ENCODE assay signal across 20 mouse cellular contexts in genomic region chr1:62727191-62727590, GRCm38 (mm10). TPM values are rescaled to one million over a fixed set of nuclear protein-coding genes. Genes with fewer than 3 reads are reported as not detected.
DNase-seq lines count a peak whose midpoint lies in the region; ATAC-seq and TF ChIP-seq lines count a peak whose summit lies in the region.
"Had no signal": no experiment of that assay in that cellular context is flagged by ENCODE, and none has a peak within 500 bp of the region (broad histone marks: within the 10 kb centered on the region; RNA-seq: fewer than 3 reads in every experiment).

No protein-coding gene starts in this region.

- H3K27me3 ChIP-seq in hindbrain, embryonic 13.5 days = no peaks in the 10 kb centered on the region
- H3K27me3 ChIP-seq in hindbrain, postnatal 0 days (ENCODE audit: insufficient read depth, low read length) = no peaks in the 10 kb centered on the region
- H3K27me3 ChIP-seq in kidney, postnatal 0 days (ENCODE audit: insufficient read depth, low read length) = no peaks in the 10 kb centered on the region
- H3K27me3 ChIP-seq in neural tube, embryonic 13.5 days = no peaks in the 10 kb centered on the region
- H3K27me3 ChIP-seq: forebrain, embryonic 15.5 days; intestine, embryonic 15.5 days; limb, embryonic 15.5 days; lung, embryonic 15.5 days had no signal

- WGBS in hindbrain, embryonic 13.5 days = 21% methylated on average over 4 of the region's 4 CpGs
- 35% methylated on average over 4 of the region's 4 CpGs for WGBS in hindbrain, postnatal 0 days
- WGBS in kidney, postnatal 0 days = 40% methylated on average over 4 of the region's 4 CpGs
- WGBS in neural tube, embryonic 13.5 days = 24% methylated on average over 4 of the region's 4 CpGs

- H3K36me3 ChIP-seq in hindbrain, embryonic 13.5 days = peaks cover 17% of the 10 kb centered on the region
- H3K36me3 ChIP-seq in hindbrain, postnatal 0 days (ENCODE audit: insufficient read depth, low read length) = no peaks in the 10 kb centered on the region
- 0 out of 2 replicates have a peak, but pooled peaks cover 4% of the 10 kb centered on the region for H3K36me3 ChIP-seq in kidney, postnatal 0 days (ENCODE audit: insufficient read depth, low read length)
- peaks cover 17% of the 10 kb centered on the region for H3K36me3 ChIP-seq in neural tube, embryonic 13.5 days
- H3K36me3 ChIP-seq: intestine, embryonic 15.5 days; lung, embryonic 15.5 days had no signal

- H3K4me1 ChIP-seq in hindbrain, embryonic 13.5 days (replicated peaks) = peaks cover 33% of the 10 kb centered on the region
- no peaks in the 10 kb centered on the region for H3K4me1 ChIP-seq in hindbrain, postnatal 0 days (ENCODE audit: insufficient read depth, low read length)
- H3K4me1 ChIP-seq in kidney, postnatal 0 days (replicated peaks; ENCODE audit: insufficient read depth, low read length) = peaks cover 14% of the 10 kb centered on the region
- H3K4me1 ChIP-seq in neural tube, embryonic 13.5 days (replicated peaks) = peaks cover 39% of the 10 kb centered on the region

- no peak overlapping the region for H3K9ac ChIP-seq in hindbrain, embryonic 13.5 days
- H3K9ac ChIP-seq in hindbrain, postnatal 0 days (replicated peaks; ENCODE audit: low read length) = no peak overlapping the region
- no peak overlapping the region for H3K9ac ChIP-seq in kidney, postnatal 0 days (ENCODE audit: low read depth, low read length)
- 0 out of 2 replicates have a peak overlapping the region, but pooled peaks have one; percentile 2 for H3K9ac ChIP-seq in neural tube, embryonic 13.5 days
- H3K9ac ChIP-seq: forebrain, embryonic 15.5 days; intestine, embryonic 15.5 days; limb, embryonic 15.5 days; liver, embryonic 14.5 days; lung, embryonic 15.5 days had no signal

- ATAC-seq in hindbrain, embryonic 13.5 days (ENCODE audit: low FRiP score) = no peak
- no peak for ATAC-seq in hindbrain, postnatal 0 days
- no peak; the same call in 1 of the 2 replicates for ATAC-seq in kidney, postnatal 0 days (replicated peaks; ENCODE audit: low FRiP score, low read depth)
- ATAC-seq in neural tube, embryonic 13.5 days (ENCODE audit: low read depth) = no peak
- ATAC-seq: forebrain, embryonic 15.5 days; intestine, embryonic 15.5 days had no signal

- no peaks in the 10 kb centered on the region for H3K9me3 ChIP-seq in hindbrain, embryonic 13.5 days
- no peaks in the 10 kb centered on the region for H3K9me3 ChIP-seq in hindbrain, postnatal 0 days (ENCODE audit: low read length)
- no peaks in the 10 kb centered on the region for H3K9me3 ChIP-seq in kidney, postnatal 0 days (replicated peaks; ENCODE audit: low read length)
- peaks cover 3% of the 10 kb centered on the region; the same call in 1 of the 2 replicates for H3K9me3 ChIP-seq in neural tube, embryonic 13.5 days
- H3K9me3 ChIP-seq: forebrain, embryonic 15.5 days; heart, embryonic 10.5 days; intestine, embryonic 15.5 days; limb, embryonic 15.5 days; lung, embryonic 15.5 days had no signal

- no peak overlapping the region for H3K4me3 ChIP-seq in hindbrain, embryonic 13.5 days
- H3K4me3 ChIP-seq in hindbrain, postnatal 0 days (ENCODE audit: low read length) = no peak overlapping the region
- no peak overlapping the region for H3K4me3 ChIP-seq in kidney, postnatal 0 days (replicated peaks; ENCODE audit: low read depth, low read length)
- no peak overlapping the region for H3K4me3 ChIP-seq in neural tube, embryonic 13.5 days
- H3K4me3 ChIP-seq: forebrain, embryonic 15.5 days; heart, embryonic 10.5 days; intestine, embryonic 15.5 days; limb, embryonic 15.5 days; lung, embryonic 15.5 days had no signal

- H3K4me2 ChIP-seq in hindbrain, embryonic 13.5 days = no peak overlapping the region
- H3K4me2 ChIP-seq in hindbrain, postnatal 0 days (ENCODE audit: low read depth, low read length) = no peak overlapping the region
- no peak overlapping the region for H3K4me2 ChIP-seq in kidney, postnatal 0 days (ENCODE audit: low read length)
- no peak overlapping the region for H3K4me2 ChIP-seq in neural tube, embryonic 13.5 days
- H3K4me2 ChIP-seq: forebrain, embryonic 15.5 days; intestine, embryonic 15.5 days; limb, embryonic 15.5 days; lung, embryonic 15.5 days had no signal

- TF ChIP-seq CTCF in hindbrain, postnatal 0 days (IDR thresholded peaks at IDR 0.05; ENCODE audit: low read depth) = no peak
- no peak for TF ChIP-seq CTCF in kidney, postnatal 0 days (IDR thresholded peaks at IDR 0.05; ENCODE audit: low read depth)

- H3K27ac ChIP-seq in hindbrain, embryonic 13.5 days = peak overlapping the region; percentile 19; the same call in 1 of the 2 replicates
- H3K27ac ChIP-seq in hindbrain, postnatal 0 days = no peak overlapping the region
- H3K27ac ChIP-seq in kidney, postnatal 0 days = no peak overlapping the region
- no peak overlapping the region for H3K27ac ChIP-seq in neural tube, embryonic 13.5 days (replicated peaks)
- H3K27ac ChIP-seq: forebrain, embryonic 15.5 days; heart, embryonic 10.5 days; intestine, embryonic 15.5 days; limb, embryonic 15.5 days; liver, embryonic 14.5 days; lung, embryonic 15.5 days had no signal

- DNase-seq in hindbrain, postnatal 0 days (ENCODE audit: low spot score) = no peak
- DNase-seq in kidney, postnatal 0 days (ENCODE audit: low spot score) = peak; percentile 66
- DNase-seq in kidney, adult 18-20 months = no peak
- DNase-seq in neural tube, embryonic 10.5 days (ENCODE audit: extremely low spot score, low spot score) = no peak
- no peak for DNase-seq in layer of hippocampus, postnatal 10 days (ENCODE audit: low spot score in 2 of 2)
- DNase-seq: adrenal gland, adult 8-10 months; cerebellum, adult 9-11 months; left cerebral cortex, postnatal 4 days; lung, postnatal 4 days; retina, postnatal 1 day; right cerebral cortex, postnatal 25 days had no signal

RNA-seq across cellular contexts. Expression of gene Nrp2, which starts 24.1 kb away (rescaled TPM):
- polyA plus RNA-seq in hindbrain, embryonic 13.5 days (2015; fragmentation: Nextera tagmentation; extraction: Ambion mirVana) = 34.8 and 35.7 TPM in 2 replicates
- total RNA-seq in hindbrain, postnatal 0 days (2014; rRNA removed) = 48.7 and 53.8 TPM in 2 replicates
- polyA plus RNA-seq in hindbrain, postnatal 0 days (2015; fragmentation: Nextera tagmentation; extraction: Ambion mirVana) = 15.6 and 17.4 TPM in 2 replicates
- 5.4 and 5.6 TPM in 2 replicates for polyA plus RNA-seq in kidney, postnatal 0 days (2015; fragmentation: Nextera tagmentation; extraction: Ambion mirVana)
- polyA plus RNA-seq in neural tube, embryonic 13.5 days (2015; fragmentation: Nextera tagmentation; extraction: Ambion mirVana) = 32.7 and 37.0 TPM in 2 replicates
- total RNA-seq in layer of hippocampus, postnatal 10 days (2021) = 100 to 1,000 TPM in 1 of 2 experiments, 10 to 100 TPM in 1; 93.9 to 103 TPM
- total RNA-seq: MEL had no signal
